Mouse (Mus musculus) heart, postnatal 0 days (tissue): ENCODE data around the gene Relb. TPM values are rescaled to one million over a fixed set of nuclear protein-coding genes. Genes with fewer than 3 reads are reported as not detected.
A peak's percentile ranks its signal among the peaks of the same experiment; 100 is the strongest.

Source experiments
- ATAC-seq: fragments of 200-750 bp; cut with Nextera tagmentation; 2 replicates; pipeline ENCODE4 v1.8.0; 2017; ENCODE audit warnings: low read depth, moderate number of reproducible peaks, moderate library complexity; ENCODE audit not compliant: insufficient read depth
- DNase-seq: peaks from one replicate; pipeline ENCODE4 v3.0.0-alpha.2; 2016; ENCODE audit warnings: low spot score
- H3K27ac ChIP-seq: fragments of 300-500 bp; sonication (generic); 2 replicates; pipeline ENCODE4 v1.5.1; 2014; ENCODE audit warnings: low read depth, mild to moderate bottlenecking
- H3K27me3 ChIP-seq: fragments of 300-500 bp; sonication (generic); 2 replicates; pipeline ENCODE4 v1.6.1; 2014; ENCODE audit warnings: low read length, mixed read lengths; ENCODE audit not compliant: control insufficient read depth, insufficient read depth
- H3K36me3 ChIP-seq: fragments of 300-500 bp; sonication (generic); replicated peaks from 2 replicates; pipeline ENCODE4 v1.6.1; 2014; ENCODE audit warnings: low read length, mixed read lengths; ENCODE audit not compliant: control insufficient read depth, insufficient read depth
- H3K4me1 ChIP-seq: fragments of 300-500 bp; sonication (generic); 2 replicates; pipeline ENCODE4 v1.6.1; 2014; ENCODE audit warnings: antibody characterized with exemption; ENCODE audit not compliant: control insufficient read depth, insufficient read depth
- H3K4me2 ChIP-seq: fragments of 300-500 bp; sonication (generic); 2 replicates; pipeline ENCODE4 v1.6.1; 2014; ENCODE audit warnings: low read depth, mild to moderate bottlenecking, low read length, moderate library complexity
- H3K4me3 ChIP-seq: fragments of 300-500 bp; sonication (generic); 2 replicates; pipeline ENCODE4 v1.5.1; 2014; ENCODE audit warnings: low read depth, low read length
- H3K9ac ChIP-seq: fragments of 300-500 bp; sonication (generic); replicated peaks from 2 replicates; pipeline ENCODE4 v1.6.1; 2014; ENCODE audit warnings: low read depth, low read length, mixed read lengths
- H3K9me3 ChIP-seq: fragments of 300-500 bp; sonication (generic); replicated peaks from 2 replicates; pipeline ENCODE4 v1.6.1; 2016; ENCODE audit warnings: low read length; ENCODE audit not compliant: control insufficient read depth
- CTCF ChIP-seq: IDR thresholded peaks from 2 replicates; pipeline ENCODE4 v1.5.1; 2016; ENCODE audit warnings: antibody characterized with exemption, control low read depth, low read depth
- EP300 ChIP-seq: IDR thresholded peaks from 2 replicates; pipeline ENCODE4 v1.6.1; 2016; ENCODE audit warnings: antibody characterized with exemption, low read depth
- WGBS: fragments of 180-500 bp; shearing (Covaris S2); extraction: QIAGEN DNeasy Blood & Tissue Kit; methylation state at CpG from one replicate; pipeline ENCODE4 v1.1.7; 2014; 5-methylcytosine and 5-hydroxymethylcytosine counted together
- polyA plus RNA-seq: library from polyadenylated mRNA; unstranded; fragments of >200 nt; fragmentation: Nextera tagmentation; extraction: Ambion mirVana; gene quantifications from 2 replicates; pipeline ENCODE4 v1.2.1, GENCODE M21; 2015
- total RNA-seq: library from RNA; depleted of rRNA; stranded (reverse); fragments of >200 nt; gene quantifications from 2 replicates; pipeline ENCODE4 v1.2.3, GENCODE M21; 2014; ENCODE audit warnings: low replicate concordance

The Relb gene
- total and polyA plus RNA-seq, 2 experiments from 2014 or later, result 6.5 to 9.0 TPM

DNA sequence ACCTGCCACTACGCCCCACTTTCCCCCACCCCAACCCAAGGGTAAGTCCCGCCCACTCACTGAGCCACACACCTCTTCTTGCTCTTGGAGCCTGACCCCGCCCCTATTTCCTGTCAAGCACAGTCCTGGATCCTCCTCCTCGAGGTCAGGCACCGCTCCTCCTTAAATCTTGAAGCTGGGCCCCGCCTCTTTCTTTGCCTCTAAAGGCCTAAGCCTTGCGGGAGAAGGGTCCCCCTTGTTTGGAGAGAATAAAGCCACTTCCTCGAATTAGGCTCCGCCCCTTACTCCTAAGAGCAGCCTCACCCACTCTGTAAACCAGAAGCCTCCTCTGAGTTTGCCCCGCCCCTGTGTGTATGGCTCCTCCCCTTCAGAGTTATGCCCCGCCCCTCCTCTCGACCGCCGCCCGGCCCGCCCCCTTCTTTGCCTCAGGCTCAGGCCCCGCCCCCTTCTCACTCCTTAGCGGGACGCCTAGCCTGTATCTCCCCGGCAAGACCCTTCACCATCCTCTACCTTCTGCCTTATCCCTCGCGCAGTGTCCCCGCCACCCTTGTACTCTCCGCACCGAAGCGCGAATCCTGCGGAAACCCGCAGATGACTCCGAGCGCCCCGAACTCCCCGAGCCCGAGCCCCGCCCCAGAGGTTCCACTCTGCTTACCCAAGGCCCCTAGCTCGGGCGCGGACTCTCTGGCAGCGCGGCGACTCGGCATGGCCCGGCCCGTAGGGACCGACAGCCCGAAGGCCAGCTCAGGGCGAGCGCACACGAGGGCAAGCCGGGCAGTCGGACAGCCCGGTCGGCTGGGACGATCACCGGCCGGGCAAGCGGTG is 490 bp downstream of the Relb start:
- Histone ChIP-seq H3K4me1 (0 out of 2 replicates have a peak, but pooled peaks cover 4% of the 10 kb centered on the region), H3K9me3 (no peaks in the 10 kb centered on the region), H3K36me3 (peaks cover 18% of the 10 kb centered on the region), H3K4me2 (peak overlapping the region; percentile 99), H3K27ac (peak overlapping the region; percentile 91), H3K4me3 (peak overlapping the region; percentile 84), H3K9ac (peak overlapping the region; percentile 69), H3K27me3 (no peaks in the 10 kb centered on the region)
- ATAC-seq (peak; percentile 86), DNase-seq (peak; percentile 94)
- TF ChIP-seq EP300 (no peak), CTCF (no peak)
- WGBS, result 2% methylated on average over 55 of the region's 57 CpGs

DNA sequence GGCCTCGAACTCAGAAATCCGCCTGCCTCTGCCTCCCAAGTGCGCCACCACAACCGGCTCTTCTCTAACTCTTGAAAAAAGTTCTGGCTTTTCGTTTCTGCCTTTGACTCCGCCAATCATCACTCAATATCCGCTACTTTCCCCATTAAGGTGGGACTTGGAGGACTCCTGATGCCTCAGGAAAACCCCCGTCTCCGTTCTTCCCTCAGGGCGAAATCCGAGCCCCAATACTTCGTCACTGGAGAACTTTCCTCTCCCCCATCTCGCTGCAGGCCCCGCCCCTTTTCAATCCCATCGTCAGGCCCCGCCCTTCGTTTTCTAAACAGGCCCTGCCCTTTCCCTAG is 1.1 kb downstream of the Relb start:
- Histone ChIP-seq H3K36me3 (peaks cover 13% of the 10 kb centered on the region; the same call in 1 of the 2 replicates), H3K4me1 (0 out of 2 replicates have a peak, but pooled peaks cover 4% of the 10 kb centered on the region), H3K9me3 (no peaks in the 10 kb centered on the region), H3K27me3 (no peaks in the 10 kb centered on the region), H3K4me2 (peak overlapping the region; percentile 99), H3K9ac (no peak overlapping the region), H3K4me3 (peak overlapping the region; percentile 84), H3K27ac (peak overlapping the region; percentile 91)
- ATAC-seq (no peak), DNase-seq (no peak)
- WGBS, result 16% methylated on average over 17 of the region's 17 CpGs
- TF ChIP-seq EP300 (no peak), CTCF (no peak)

DNA sequence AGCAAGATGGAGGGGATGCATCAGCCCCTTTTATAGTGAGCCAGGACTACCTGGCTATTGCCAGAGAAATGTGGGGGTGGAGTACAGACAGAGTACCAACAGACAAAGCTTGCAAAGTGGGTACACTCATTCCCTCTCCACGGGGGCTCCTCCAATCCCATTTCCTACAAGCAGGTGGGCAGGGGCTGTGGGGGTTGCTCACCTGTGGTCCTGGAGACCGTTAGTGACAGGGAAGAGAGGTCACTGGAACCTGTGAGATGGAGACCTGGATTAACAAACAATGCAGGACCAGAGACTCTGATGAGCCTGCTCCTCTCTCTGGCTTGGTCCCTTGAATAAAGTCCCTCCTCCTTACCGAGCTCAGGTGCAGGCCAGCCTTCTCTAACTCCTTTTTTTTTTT is 1.5 kb downstream of the Relb start:
- Histone ChIP-seq H3K9me3 (no peaks in the 10 kb centered on the region), H3K27ac (no peak overlapping the region; the same call in 1 of the 2 replicates), H3K4me3 (peak overlapping the region; percentile 84), H3K9ac (no peak overlapping the region), H3K4me2 (peak overlapping the region; percentile 99; the same call in 1 of the 2 replicates), H3K27me3 (no peaks in the 10 kb centered on the region), H3K36me3 (peaks cover 8% of the 10 kb centered on the region; the same call in 1 of the 2 replicates), H3K4me1 (0 out of 2 replicates have a peak, but pooled peaks cover 4% of the 10 kb centered on the region)
- WGBS, result 60% methylated on average over 3 of the region's 3 CpGs
- DNase-seq, result no peak
- ATAC-seq, result no peak
- TF ChIP-seq EP300 (no peak), CTCF (no peak)

GRCm38 (mm10) chr7:19623433-19623832 is 5.8 kb downstream of the Relb start:
- H3K27me3 ChIP-seq, result no peaks in the 10 kb centered on the region
- no peak overlapping the region for H3K27ac ChIP-seq
- H3K4me3 ChIP-seq, result no peak overlapping the region
- ATAC-seq (no peak), DNase-seq (no peak)
- 58% methylated on average over 2 of the region's 2 CpGs for WGBS
- no peaks in the 10 kb centered on the region for H3K4me1 ChIP-seq
- no peaks in the 10 kb centered on the region for H3K9me3 ChIP-seq
- no peak overlapping the region for H3K9ac ChIP-seq
- H3K4me2 ChIP-seq, result no peak overlapping the region
- H3K36me3 ChIP-seq, result no peaks in the 10 kb centered on the region
- no peak for TF ChIP-seq EP300
- TF ChIP-seq CTCF, result no peak

DNA sequence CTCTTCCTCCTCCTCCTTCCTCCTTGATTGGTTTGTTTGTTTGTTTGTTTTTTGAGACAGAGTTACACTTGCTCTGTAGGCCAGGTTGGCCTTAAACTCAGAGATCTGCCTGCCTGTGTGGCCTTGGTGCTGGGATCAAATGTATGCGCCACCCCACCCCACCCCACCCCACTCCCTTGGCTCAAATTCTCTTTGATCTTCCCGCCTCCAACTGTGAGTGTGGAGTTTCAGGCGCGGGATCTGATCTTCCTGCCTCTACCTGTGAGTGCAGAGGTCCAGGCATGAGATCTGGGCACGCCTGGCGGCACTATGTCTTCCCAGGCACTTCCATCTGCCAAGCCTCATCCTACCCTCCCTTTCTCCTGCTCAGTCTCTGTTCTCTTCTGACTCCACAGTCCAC is 7.0 kb downstream of the Relb start:
- Histone ChIP-seq H3K27ac (no peak overlapping the region), H3K27me3 (no peaks in the 10 kb centered on the region), H3K9ac (no peak overlapping the region), H3K9me3 (no peaks in the 10 kb centered on the region), H3K4me1 (no peaks in the 10 kb centered on the region), H3K36me3 (no peaks in the 10 kb centered on the region), H3K4me2 (no peak overlapping the region), H3K4me3 (no peak overlapping the region)
- no peak for ATAC-seq
- TF ChIP-seq EP300 (no peak), CTCF (no peak)
- 43% methylated on average over 6 of the region's 6 CpGs for WGBS
- no peak for DNase-seq
